Mouse (Mus musculus): ENCODE data around the gene Atxn7l3.
"Not testable (repeated sequence)": the region's sequence is repeated elsewhere in the genome, so short reads cannot be mapped to it uniquely, and the experiment has no call there.

The Atxn7l3 gene

DNA sequence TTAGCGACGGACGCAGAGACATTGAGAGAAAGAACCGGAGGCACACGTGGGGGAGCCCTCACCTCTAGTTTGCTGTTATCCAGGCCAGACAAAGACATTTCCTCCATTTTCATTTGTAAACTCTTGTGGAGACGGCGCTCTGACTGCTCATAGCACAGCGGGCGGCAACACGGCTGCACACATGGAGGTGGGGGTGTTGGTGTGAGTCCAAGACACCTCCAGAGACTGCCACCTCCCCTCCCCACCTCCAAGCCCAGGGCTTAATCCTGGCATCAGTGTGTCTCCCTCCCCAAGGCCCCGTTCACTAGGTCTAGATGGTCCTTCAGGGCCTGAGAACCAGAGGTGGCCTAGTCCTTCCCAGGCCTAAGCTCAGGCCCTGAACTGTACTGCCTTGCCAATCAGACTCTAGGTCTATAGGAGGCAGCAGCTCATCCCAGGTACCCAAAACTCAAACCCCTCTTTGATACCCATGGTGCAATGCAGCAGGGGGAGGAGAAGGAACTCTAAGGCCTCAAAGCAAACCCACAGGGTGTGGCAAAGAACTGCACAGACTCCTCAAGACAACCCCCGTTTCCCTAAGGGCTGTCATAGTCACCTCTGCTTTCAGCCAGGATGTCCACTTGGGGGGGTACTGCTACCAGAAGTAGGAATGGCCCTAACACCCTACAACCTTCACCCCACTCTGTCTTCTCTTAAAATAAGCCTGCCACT lies 1.4 kb downstream of the Atxn7l3 start:
- no peak for DNase-seq

DNA sequence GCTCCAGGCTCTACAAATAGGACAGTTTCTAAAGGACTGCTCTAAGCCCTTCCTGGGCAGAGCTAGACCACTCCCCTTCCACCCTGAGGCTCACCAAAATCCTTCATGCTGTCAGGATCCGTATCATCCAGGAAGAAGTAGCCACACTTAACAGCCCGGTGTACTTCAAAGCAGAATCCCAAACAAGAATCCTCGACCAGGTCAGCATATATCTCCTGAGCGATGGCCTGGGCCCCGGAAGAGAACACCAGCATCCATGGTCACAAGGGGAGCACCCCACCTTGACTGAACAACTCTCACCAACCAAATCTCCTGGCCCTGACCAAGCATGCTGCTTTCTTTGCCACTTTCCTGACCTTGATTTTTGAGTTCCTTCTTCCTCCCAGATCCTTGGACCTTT lies 2.0 kb downstream of the Atxn7l3 start:
- no peak for DNase-seq

DNA sequence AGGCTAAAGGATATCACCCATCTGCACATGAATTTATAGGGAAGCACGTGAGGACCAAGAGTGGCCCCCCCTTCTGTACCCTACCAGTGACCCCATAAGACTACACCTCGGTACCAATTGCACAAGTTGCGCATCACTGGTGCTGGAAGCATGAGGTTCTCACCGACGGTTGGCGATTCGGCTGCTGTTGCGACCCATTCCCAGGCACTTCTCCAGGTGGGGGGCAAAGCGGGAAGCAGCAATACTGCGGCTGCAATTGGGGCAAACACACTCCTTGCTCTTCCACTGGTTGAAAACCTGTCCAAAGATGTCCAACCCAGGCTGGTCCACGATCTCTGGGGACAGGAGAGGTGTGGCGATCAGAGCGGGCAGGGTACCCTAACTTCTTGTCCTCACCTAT lies 2.5 kb downstream of the Atxn7l3 start:
- no peak for DNase-seq

DNA sequence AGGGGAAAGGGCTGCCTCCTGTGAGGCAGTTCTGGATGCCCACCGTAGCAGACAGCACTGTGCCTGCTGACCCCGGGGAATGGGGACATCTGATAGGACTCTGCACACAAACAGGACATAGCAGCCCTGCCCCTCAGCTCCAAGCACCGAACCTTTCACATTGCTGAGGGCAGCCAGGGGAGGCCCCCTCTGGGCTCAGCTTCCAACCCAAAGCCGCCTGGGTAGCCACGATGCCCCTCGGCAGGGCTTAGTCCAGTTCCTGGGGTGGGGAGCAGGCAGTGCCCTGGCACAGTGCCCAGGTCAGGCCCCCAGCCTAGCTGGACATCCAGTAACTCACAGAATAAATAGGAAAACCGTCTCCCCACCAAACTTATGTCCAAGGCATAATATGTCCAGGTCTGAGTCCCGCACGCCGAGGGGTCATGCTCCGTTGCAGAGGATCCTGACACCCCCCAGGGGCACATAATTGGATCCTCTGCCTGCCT lies 5.3 kb downstream of the Atxn7l3 start:
- DNase-seq: no peak

DNA sequence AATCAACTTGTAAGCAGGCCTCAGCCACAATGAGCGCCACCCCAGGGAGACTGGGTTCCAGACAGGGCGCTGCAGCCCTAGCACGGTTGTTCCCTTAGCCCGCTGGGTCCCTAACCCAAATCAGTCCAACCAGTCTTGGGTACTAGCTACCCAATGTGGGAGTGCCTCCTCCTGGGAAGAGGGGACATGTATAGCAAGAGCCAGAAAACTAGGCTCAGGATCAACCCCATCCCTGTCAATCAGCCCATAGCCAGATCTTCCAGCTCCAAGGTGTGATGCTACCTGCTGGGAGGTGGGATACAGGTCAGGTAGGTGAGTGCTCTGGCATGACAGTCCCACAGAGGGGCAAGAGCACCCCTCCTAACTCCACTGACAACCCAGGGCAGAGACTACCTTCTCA lies 6.3 kb downstream of the Atxn7l3 start:
- DNase-seq: no peak

DNA sequence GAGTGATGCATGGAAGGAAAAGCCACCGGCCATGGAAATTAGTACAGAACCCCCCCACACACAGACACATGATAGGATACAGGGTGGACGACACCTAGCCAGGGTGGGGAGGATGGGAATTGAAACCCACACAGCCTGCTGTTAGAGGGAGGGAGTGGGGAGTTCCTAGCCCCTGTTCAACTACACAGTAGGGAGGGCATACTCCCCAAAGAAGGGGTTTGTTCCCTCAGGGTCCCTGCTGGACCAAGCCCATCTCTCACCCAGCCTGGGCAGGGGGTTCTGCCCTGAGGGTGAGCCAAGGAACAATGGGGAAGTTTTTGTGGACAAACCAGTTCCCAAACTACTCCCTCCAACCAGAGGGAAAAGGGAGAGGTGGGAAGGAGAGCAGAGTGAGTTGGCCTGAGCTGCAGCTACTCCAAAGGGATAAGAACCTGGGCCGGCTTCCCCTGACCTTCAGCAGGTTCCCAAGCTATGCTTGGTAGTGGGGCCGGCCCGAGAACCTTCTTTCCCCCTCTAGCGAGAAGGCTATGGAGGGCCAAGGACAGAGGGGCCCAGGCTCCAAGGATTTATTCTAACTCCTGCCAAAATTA lies 6.8 kb downstream of the Atxn7l3 start:
- no peak for DNase-seq

DNA sequence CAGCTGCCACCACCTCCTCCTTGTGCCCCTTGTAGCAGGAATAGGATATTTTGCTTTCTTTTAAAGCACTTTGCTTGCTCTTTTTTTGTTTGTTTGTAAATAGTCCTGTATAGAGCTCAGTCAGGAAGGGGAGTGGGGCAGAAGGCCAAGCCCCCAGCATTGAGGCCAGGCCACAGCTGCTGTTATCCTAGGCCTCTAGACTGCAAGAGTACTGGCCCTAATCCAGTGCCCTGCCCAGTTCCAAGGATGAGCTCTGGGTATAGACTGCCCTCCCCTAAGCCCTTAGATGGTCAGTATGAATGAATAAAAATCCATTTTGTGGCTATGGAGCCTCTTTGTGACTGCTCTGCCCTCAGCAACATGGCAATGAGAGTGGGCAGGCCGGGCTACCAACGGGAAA lies 7.5 kb downstream of the Atxn7l3 start:
- DNase-seq: no peak

DNA sequence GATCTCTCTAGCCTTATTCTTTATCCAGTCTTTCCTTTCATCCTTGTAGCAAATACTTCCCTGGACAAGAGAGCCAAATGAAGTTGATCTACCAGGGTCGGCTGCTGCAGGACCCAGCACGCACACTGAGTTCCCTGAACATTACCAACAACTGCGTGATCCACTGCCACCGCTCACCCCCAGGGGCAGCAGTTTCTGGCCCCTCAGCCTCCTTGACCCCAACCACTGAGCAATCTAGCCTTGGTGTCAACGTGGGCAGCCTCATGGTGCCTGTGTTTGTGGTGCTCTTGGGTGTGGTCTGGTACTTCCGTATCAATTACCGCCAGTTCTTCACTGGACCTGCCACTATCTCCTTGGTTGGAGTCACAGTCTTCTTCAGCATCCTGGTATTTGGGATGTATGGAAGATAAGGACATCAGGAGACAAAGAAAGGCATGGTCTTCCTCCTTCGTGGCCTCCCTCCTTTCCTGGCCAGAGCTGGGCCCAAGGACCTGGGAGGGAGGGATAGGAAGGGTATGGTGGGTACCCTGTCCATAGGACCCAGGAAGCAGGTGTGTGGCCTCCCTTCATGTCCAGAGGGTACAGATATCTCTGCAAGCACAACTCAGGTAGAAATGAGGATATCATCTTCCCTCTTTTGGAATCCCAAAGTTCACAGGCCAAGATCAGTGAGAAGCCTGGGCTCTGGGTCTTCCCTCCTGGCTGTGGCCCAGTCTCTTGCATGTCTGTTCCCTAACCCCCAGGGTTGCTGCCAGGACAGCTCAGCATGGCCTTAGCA lies 8.2 kb downstream of the Atxn7l3 start:
- no peak for DNase-seq

DNA sequence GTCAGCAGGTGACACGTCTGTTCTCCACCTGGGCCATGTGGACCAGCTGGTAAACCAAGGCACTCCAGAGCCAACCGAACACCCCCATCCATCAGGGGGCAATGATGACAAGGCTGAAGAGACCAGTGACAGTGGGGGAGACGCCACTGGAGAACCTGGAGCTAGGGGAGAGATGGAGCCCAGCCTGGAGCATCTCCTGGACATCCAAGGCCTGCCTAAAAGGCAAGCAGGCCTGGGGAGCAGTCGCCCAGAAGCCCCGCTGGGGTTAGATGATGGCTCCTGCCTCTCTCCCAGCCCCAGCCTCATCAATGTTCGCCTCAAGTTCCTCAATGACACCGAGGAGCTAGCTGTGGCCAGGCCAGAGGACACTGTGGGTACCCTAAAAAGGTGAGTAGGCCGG lies 8.9 kb downstream of the Atxn7l3 start:
- DNase-seq: no peak

DNA sequence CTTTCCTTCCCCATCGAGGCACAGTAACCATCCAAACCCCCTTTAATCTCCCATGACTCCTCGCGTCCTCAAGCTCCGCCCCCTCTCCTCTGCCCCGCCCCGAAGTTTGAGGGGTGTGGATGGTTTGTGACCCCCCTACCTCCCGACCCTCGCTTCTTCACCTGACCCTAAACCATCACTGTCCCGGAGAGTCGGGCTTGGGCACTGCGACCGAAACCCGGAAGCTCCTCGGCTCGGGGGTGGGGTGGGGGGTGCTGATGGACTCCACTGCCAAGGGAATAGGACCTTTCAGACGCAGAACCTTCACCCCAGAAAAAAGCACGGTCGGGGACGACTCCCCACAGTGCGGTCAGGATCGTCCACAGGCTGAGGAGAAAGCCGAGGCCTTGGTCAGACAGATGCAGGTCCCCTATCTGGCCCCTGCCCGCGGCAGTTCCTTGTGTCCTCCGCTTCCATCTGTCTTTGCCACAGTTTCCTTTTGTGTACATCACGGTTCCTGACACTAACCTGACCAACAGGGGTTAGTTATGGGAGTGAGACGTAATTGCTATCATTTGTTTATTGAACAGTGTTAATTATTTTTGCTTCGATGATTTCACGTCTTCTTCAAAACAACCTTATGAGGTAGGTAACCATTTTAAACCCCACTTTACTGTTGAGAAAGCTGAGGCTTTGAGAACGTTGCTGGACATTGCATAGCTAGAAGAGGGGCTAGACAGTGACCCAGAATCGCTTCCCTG lies 11.2 kb downstream of the Atxn7l3 start:
- no peak for DNase-seq

DNA sequence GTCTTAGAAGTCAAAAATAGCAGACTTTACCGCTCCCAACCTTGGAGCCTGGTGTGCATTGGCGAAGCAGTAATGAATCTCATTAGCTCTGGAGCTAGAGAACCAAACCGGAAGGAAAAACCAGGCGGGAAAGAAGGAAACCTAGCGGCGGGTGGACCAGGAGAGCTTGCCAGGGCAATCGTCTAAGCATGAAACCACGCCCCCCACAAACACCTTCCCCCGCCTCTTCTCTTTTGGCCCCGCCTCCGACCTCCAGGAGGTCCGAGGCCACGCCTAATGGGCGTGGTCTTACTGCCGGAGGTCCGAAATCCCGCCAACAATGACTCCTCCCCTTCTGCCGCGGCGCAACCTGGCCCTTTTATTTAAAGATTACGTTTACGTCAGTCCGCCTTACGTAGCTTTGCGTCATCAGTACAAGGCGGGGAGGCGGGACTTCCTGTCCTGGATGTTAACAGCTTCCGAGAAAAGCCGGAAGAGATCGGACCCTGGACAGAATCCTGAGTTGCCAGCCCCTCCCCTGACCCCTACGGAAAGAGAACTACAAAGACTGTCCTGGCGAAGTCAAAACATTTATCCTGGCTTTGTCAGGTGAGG lies 11.8 kb downstream of the Atxn7l3 start, which contains the start of gene Tmub2:
Gene Tmub2 (plus strand): TSS at position 431 of the 594 bp plus-strand sequence.
- DNase-seq: peak; percentile 99

DNA sequence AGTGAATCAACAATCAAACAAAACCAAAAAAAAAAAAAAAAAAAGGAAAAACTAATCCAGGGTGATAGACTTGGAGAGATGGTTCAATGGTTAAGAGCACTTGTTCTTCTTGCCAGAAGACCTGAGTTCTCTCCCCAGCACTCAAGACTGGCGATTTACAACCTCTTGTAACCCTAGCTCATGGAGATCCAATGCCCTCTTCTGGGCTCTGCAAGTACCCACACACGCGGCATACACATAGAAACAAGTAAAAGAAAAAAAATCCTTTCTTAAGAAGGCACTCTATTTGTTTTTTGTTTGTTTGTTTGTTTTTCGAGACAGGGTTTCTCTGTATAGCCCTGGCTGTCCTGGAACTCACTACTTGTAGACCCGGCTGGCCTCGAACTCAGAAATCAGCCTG lies 12.5 kb downstream of the Atxn7l3 start:
- no peak for DNase-seq

DNA sequence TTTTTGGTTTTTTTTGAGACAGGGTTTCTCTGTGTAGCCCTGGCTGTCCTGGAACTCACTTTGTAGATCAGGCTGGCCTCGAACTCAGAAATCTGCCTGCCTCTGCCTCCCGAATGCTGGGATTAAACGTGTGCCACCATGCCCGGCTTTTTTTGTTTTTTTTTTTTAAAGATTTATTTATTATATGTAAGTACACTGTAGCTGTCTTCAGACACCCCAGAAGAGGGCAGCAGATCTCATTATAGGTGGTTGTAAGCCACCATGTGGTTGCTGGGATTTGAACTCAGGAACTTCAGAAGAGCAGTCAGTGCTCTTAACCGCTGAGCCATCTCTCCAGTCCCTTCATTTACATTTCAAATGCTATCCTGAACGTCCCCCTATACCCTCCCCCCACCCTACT lies 16.2 kb downstream of the Atxn7l3 start:
- DNase-seq: not testable (repeated sequence)

DNA sequence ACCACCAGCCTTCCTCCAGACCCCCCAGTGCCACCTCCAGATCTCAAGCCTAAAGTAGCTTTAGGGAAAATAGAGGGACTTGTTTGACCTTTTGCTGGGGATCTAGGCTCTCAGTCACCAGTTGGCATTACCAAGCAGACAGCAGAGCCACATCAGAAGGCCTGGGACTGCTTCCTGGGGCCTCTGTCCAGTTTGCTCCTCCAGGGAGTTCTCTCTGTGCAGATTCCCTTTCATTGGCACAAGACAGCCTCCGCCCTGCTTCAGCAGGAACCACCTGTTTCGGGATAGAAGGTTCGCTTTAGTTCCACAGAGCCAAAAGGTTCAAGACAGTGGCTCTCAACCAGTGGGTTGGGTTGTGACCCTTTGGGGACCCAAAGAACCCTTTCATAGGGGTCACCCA lies 16.8 kb downstream of the Atxn7l3 start:
- no peak for DNase-seq

DNA sequence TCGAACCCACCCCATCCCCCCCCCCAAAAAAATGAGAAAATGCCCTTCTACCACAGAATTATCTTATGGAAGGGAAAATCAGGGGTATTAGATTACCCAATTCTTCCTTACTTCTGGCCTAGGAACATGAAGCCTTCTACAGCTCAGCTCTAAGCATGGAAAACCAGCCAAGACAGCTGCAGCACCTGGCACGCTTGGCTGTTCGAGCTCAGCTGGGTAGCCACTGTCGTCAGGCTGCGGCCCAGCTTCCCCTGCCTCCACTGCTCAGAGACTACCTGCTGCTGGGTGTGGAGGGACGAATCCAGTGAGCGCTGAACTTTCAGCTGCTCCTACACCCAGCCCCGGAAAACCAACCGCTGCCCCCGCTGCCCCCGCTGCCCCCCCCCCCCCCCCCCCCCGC lies 18.7 kb downstream of the Atxn7l3 start:
- DNase-seq: no peak

DNA sequence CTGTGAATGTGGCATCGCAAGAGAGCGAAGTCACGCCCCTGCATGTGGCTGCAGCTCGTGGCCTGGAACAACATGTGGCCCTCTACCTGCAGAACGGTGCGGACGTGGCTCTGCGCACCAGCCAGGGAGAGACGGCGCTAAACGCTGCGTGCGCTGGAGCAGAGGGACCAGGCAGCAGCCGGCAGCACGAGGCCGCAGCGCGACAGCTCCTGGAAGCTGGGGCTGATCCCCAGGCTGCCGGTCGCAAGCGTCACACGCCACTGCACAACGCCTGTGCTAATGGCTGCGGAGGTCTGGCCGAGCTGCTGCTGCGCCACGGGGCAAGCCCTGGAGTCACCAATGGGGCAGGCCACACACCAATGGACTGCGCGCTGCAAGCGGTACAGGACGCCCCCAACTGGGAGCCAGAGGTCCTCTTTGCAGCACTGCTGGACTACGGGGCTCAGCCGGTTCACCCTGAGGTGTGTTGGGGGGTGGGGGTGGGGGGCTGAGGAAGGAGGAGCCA lies 20.0 kb downstream of the Atxn7l3 start:
- peak; percentile 68 for DNase-seq

DNA sequence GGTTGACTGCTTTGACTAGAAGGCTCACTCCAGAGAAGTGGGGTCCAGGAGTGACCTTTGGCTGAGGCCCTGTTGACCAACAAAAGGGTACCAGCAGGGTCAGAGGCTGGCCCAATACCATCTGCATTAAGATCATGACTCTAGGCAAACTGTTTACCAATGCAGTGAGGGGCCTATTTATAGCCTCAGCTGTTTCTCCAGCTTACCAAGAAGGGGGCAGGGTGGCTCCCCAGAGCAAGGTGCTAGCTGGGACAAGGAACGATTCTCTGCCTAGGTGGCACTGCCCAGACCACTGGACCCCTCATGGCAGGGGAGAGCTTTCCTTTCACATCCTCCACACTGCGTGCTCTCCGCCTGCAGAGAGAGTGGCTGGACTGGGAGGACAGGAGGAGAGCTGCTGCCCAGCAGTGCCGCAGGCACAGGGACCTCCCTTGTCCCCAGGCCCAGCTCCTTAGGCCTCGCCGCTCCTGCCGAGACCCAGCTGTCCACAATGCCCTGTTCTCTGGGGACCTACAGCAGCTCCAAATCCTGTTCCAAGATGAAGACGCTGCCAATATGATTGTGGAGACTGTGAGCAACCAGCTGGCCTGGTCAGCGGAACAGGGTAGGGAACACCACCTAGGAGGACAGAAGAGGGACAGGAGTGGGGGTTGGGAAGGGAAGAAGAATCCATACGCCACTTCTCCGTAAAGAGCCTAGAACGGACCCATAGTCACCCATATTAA lies 27.7 kb downstream of the Atxn7l3 start, which contains the start of gene Asb16:
Gene Asb16 (plus strand): TSS at position 224 of the 725 bp plus-strand sequence.
- no peak for DNase-seq

DNA sequence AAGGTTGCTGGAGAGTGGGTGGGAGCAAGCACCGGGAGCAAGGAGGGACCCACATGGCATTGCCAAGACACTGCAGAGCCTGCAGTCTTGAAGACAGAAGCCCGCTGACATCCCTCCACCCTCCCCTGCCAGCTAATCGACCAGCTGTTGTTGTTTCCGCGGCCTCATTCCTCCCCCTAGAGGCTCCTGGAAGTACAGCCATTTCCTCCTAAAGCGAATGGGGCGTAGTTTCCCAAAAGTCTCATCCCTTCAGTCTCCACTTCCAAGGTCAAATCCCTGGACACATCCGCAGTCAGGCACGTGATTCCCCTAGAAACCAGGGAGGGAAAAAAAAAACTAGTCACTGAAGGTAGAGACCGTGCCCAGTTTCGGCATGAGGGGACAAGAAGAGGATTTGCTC lies 29.0 kb downstream of the Atxn7l3 start:
- peak; percentile 80 for DNase-seq

DNA sequence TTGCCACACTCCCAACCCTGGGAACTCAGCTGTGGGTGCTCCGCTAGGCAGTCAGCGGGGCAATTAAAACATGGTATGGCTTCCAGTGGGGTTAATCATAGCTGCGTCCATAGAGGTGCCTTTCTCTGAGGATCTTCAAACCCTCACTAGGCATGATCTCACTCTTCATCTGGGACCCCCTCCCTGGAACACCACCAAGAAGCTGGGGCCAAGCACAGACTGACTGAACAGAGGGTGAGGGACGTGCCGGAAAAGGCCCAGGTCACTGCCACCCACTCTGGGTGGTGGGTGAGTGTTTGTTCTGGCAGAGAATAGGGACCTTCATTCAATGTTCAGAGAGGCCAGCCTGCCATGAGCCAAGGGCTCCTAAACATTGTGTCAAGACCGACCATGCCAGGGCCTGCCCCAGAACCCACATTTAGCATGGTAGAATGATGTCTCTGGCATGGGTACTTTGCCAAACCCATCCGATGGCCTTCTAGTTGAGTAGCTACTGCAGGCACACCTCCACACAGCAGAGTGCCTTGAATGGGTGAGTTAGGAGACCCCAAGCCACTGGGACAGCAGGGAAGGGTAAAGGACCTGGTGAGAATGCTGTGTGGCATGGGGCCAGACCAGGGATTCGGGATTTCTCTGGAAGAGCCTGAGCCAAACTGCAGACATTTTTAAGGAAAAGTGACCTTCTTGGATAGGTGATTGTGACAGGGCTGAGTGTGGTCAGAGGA lies 29.6 kb downstream of the Atxn7l3 start:
- no peak for DNase-seq

DNA sequence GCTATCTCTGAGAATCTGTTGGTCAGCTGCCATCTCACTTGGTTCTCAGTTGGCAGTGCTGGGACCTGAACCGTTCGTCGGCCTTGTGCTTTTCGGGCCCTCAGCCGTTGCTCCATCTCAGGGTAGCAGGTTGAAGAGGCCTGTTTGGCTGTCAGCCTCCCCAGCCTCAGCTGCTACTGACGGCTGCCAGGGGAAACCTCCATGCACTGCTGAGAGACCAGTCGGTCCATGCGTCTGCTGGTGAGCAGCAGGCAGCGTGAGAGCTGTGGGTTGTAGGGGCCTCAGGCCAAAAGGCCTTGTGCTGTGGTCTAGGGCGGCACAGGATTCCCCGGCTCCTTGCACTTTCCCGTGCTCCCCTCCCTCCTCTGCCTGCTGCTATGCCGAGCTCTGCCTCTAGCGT lies 30.6 kb downstream of the Atxn7l3 start:
- DNase-seq: no peak

DNA sequence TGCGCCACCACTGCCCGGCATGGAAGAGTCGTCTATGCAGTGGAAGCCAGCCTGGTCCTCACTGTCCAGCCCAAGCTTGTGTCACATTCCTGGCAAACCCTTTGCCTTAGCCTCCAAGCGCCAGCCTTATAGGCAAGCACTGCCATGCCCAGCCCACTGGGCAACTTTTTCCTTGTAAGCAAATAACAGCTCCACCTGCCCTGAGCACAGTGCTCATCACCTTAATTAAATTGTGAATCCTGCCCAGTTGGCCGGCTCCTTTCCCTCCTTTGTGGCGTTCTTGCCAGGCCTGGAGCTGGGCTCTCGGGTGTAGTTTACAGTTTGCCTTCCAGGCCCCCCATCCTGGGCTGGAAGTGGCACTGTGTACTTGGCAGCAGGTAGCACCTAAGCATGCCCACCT lies 33.2 kb downstream of the Atxn7l3 start:
- no peak for DNase-seq
